ENCODE assay signal across 10 mouse cellular contexts in the genomic region with DNA sequence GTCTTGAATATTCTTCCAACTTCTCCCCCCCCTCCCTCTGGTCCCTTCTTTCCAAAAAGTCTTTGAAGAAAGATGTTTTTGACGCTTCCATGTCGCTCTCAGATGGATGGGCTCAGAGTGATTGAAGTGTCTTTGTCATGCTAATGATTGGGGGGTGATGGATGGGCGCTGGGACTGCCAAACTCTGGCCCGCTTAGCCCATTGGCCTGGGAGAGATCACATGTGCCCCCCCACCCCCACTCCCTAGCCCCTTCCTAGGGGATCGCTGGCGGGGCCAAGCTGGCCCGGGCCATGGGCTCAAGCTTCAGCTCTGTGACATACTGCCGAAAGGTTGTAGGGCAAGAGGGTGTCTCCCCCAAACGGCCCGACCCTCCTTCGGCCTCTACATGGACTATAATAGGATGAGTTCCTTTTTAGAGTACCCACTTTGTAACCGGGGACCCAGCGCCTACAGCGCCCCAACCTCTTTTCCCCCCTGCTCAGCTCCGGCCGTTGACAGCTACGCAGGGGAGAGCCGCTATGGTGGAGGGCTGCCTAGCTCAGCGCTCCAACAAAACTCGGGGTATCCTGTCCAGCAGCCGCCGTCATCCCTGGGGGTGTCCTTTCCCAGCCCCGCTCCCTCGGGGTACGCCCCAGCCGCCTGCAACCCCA. TPM values are rescaled to one million over a fixed set of nuclear protein-coding genes. Genes with fewer than 3 reads are reported as not detected.
A peak's percentile ranks its signal among the peaks of the same experiment; 100 is the strongest.
DNase-seq lines count a peak whose midpoint lies in the region; ATAC-seq and TF ChIP-seq lines count a peak whose summit lies in the region.
"Had no signal": no experiment of that assay in that cellular context is flagged by ENCODE, and none has a peak within 500 bp of the region (broad histone marks: within the 10 kb centered on the region; RNA-seq: fewer than 3 reads in every experiment).

Hoxb1 (plus strand) TSS at position 312 of the 651 bp plus-strand sequence.

- no peak for TF ChIP-seq EP300 in liver, postnatal 0 days (IDR thresholded peaks at IDR 0.05; ENCODE audit: low read depth)

- H3K4me3 ChIP-seq in liver, embryonic 12.5 days, result no peak within 1 kb of the TSS
- no peak within 1 kb of the TSS for H3K4me3 ChIP-seq in liver, postnatal 0 days (ENCODE audit: low read depth, low read length)
- peak within 1 kb of the TSS; percentile 14 for H3K4me3 ChIP-seq in hindbrain, embryonic 16.5 days (ENCODE audit: low read length)
- H3K4me3 ChIP-seq in neural tube, embryonic 13.5 days, result peak within 1 kb of the TSS; percentile 38
- H3K4me3 ChIP-seq: liver, embryonic 15.5 days had no signal

- no peaks in the 10 kb centered on the region for H3K4me1 ChIP-seq in liver, embryonic 12.5 days
- H3K4me1 ChIP-seq in liver, postnatal 0 days (ENCODE audit: insufficient read depth), result no peaks in the 10 kb centered on the region
- H3K4me1 ChIP-seq in hindbrain, embryonic 16.5 days (ENCODE audit: control insufficient read depth, insufficient read depth, low read depth, low read length), result no peaks in the 10 kb centered on the region; the same call in 1 of the 2 replicates
- peaks cover 30% of the 10 kb centered on the region for H3K4me1 ChIP-seq in neural tube, embryonic 13.5 days (replicated peaks)
- H3K4me1 ChIP-seq: liver, embryonic 15.5 days had no signal

- H3K36me3 ChIP-seq in liver, embryonic 12.5 days, result no peaks in the 10 kb centered on the region
- H3K36me3 ChIP-seq in liver, postnatal 0 days (replicated peaks; ENCODE audit: insufficient read depth, low read length), result no peaks in the 10 kb centered on the region
- no peaks in the 10 kb centered on the region for H3K36me3 ChIP-seq in hindbrain, embryonic 16.5 days (ENCODE audit: control insufficient read depth, insufficient read depth, low read length)
- H3K36me3 ChIP-seq in neural tube, embryonic 13.5 days, result no peaks in the 10 kb centered on the region
- H3K36me3 ChIP-seq: liver, embryonic 15.5 days had no signal

- TF ChIP-seq CTCF in liver, postnatal 0 days (IDR thresholded peaks at IDR 0.05; ENCODE audit: low read depth), result no peak

- WGBS in liver, embryonic 12.5 days (ENCODE audit: insufficient replicate concordance), result 13% methylated on average over 26 of the region's 26 CpGs
- WGBS in liver, postnatal 0 days (ENCODE audit: insufficient replicate concordance), result 10% methylated on average over 26 of the region's 26 CpGs
- WGBS in hindbrain, embryonic 16.5 days, result 3% methylated on average over 26 of the region's 26 CpGs
- WGBS in neural tube, embryonic 13.5 days, result 2% methylated on average over 25 of the region's 26 CpGs

- peak within 1 kb of the TSS; percentile 19; the same call in 1 of the 2 replicates for H3K4me2 ChIP-seq in liver, embryonic 12.5 days
- no peak within 1 kb of the TSS for H3K4me2 ChIP-seq in liver, postnatal 0 days (ENCODE audit: low read depth, low read length)
- peak within 1 kb of the TSS; percentile 38 for H3K4me2 ChIP-seq in hindbrain, embryonic 16.5 days (ENCODE audit: low read length)
- peak within 1 kb of the TSS; percentile 64 for H3K4me2 ChIP-seq in neural tube, embryonic 13.5 days
- H3K4me2 ChIP-seq: liver, embryonic 15.5 days had no signal

- ATAC-seq in liver, embryonic 12.5 days, result no peak
- no peak for ATAC-seq in liver, postnatal 0 days
- ATAC-seq in hindbrain, embryonic 16.5 days, result peak; percentile 61; the same call in 1 of the 2 replicates
- peak; percentile 66 for ATAC-seq in neural tube, embryonic 13.5 days (ENCODE audit: low read depth)

- H3K27me3 ChIP-seq in liver, embryonic 12.5 days (replicated peaks), result peaks cover 87% of the 10 kb centered on the region
- H3K27me3 ChIP-seq in liver, postnatal 0 days (ENCODE audit: insufficient read depth, low read length), result peaks cover 75% of the 10 kb centered on the region
- peaks cover 59% of the 10 kb centered on the region for H3K27me3 ChIP-seq in hindbrain, embryonic 16.5 days (replicated peaks; ENCODE audit: control insufficient read depth, insufficient read depth, low read length)
- H3K27me3 ChIP-seq in neural tube, embryonic 13.5 days, result peaks cover 18% of the 10 kb centered on the region; the same call in 1 of the 2 replicates

- H3K9me3 ChIP-seq in liver, embryonic 12.5 days (replicated peaks), result no peaks in the 10 kb centered on the region
- H3K9me3 ChIP-seq in liver, postnatal 0 days (ENCODE audit: low read length), result no peaks in the 10 kb centered on the region
- no peaks in the 10 kb centered on the region for H3K9me3 ChIP-seq in hindbrain, embryonic 16.5 days (ENCODE audit: control insufficient read depth, low read length)
- no peaks in the 10 kb centered on the region for H3K9me3 ChIP-seq in neural tube, embryonic 13.5 days
- H3K9me3 ChIP-seq: liver, embryonic 15.5 days had no signal

- H3K9ac ChIP-seq in liver, embryonic 12.5 days, result no peak within 1 kb of the TSS
- no peak within 1 kb of the TSS for H3K9ac ChIP-seq in liver, postnatal 0 days (replicated peaks)
- no peak within 1 kb of the TSS; the same call in 1 of the 2 replicates for H3K9ac ChIP-seq in hindbrain, embryonic 16.5 days (ENCODE audit: low read depth, low read length)
- peak within 1 kb of the TSS; percentile 66 for H3K9ac ChIP-seq in neural tube, embryonic 13.5 days
- H3K9ac ChIP-seq: liver, embryonic 15.5 days had no signal

- H3K27ac ChIP-seq in liver, embryonic 12.5 days, result no peak within 1 kb of the TSS
- H3K27ac ChIP-seq in liver, postnatal 0 days (ENCODE audit: low read depth), result no peak within 1 kb of the TSS
- H3K27ac ChIP-seq in hindbrain, embryonic 16.5 days (ENCODE audit: low read depth, low read length), result no peak within 1 kb of the TSS
- H3K27ac ChIP-seq in neural tube, embryonic 13.5 days (replicated peaks), result no peak within 1 kb of the TSS
- H3K27ac ChIP-seq: liver, embryonic 15.5 days had no signal

- DNase-seq in liver, postnatal 0 days, result no peak
- peak; percentile 82 for DNase-seq in embryo, embryonic 9.5 days (ENCODE audit: extremely low spot score)
- DNase-seq in urinary bladder, postnatal 36 days (ENCODE audit: low spot score in 2 of 2), result no peak
- DNase-seq in layer of hippocampus, adult 9-10 months (ENCODE audit: low spot score), result no peak

RNA-seq across cellular contexts. Expression of gene Hoxb1, which starts in this region (rescaled TPM):
- 0.14 and 0.22 TPM in 2 replicates for polyA plus RNA-seq in liver, embryonic 12.5 days (2016; fragmentation: Nextera tagmentation; extraction: Ambion mirVana)
- not detected in 2 replicates for polyA plus RNA-seq in liver, postnatal 0 days (2015; fragmentation: Nextera tagmentation; extraction: Ambion mirVana)
- 0.21 and 0.35 TPM in 2 replicates for polyA plus RNA-seq in hindbrain, embryonic 16.5 days (2015; fragmentation: Nextera tagmentation; extraction: Ambion mirVana)
- 1.2 and 1.6 TPM in 2 replicates for polyA plus RNA-seq in neural tube, embryonic 13.5 days (2015; fragmentation: Nextera tagmentation; extraction: Ambion mirVana)
- polyA plus RNA-seq: large intestine, adult 2 months; liver, embryonic 15.5 days; small intestine, adult 2 months had no signal

Comparison
In these comparisons a context has a peak if more than half of its experiments do, and no peak if none do; other contexts are left out.
1. Peak in ATAC-seq, H3K4me3 ChIP-seq and H3K4me2 ChIP-seq in hindbrain, embryonic 16.5 days; RNA of the gene not detected or under 1 TPM.